Mouse (Mus musculus): Measurements from ENCODE around the gene Nlrp4a. TPM values are rescaled to one million over a fixed set of nuclear protein-coding genes. Genes with fewer than 3 reads are reported as not detected.

The Nlrp4a gene
- polyA plus RNA-seq (2017; shearing (Covaris generic)), result 0.08 TPM

GRCm38 (mm10) chr7:26434813-26435212, at the start of gene Nlrp4a:
Nlrp4a (plus strand) TSS chr7:26435113.

DNA sequence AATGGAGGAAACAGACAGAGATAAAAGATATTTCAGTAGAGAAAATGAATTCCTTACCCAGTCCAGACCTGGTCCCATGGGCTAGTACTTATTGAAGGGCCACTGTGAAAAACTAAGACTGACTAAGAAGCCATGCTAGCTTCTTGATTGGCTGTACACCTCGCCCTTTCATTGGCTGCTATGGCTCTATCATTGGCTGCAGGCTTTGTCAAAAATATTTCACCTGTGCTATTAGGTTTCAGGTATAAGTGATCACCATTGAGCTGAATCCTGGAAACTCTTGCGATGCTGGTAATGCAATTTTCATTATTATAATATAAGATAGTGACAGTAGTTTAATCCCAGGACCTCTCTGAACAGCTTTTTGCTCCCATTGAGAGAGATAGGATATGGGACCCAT, 31.3 kb upstream of the Nlrp4a start, which contains the start of gene Nlrp9c:
TSS of gene Nlrp9c (minus strand) at position 101 of the 400 bp plus-strand sequence.

Other genes with a start within 250 kb of the Nlrp4a start
- 0.06 TPM for gene Vmn1r184, start 174.8 kb upstream of the Nlrp4a start, polyA plus RNA-seq (2017; shearing (Covaris generic))
- gene Cyp2a4, start 127.9 kb upstream of the Nlrp4a start, polyA plus RNA-seq (2017; shearing (Covaris generic)), result not detected
- 0.06 TPM for gene Nlrp9c, start 31.4 kb upstream of the Nlrp4a start, polyA plus RNA-seq (2017; shearing (Covaris generic))
- gene Nlrp9a, start 99.9 kb downstream of the Nlrp4a start, polyA plus RNA-seq (2017; shearing (Covaris generic)), result not detected
- gene Vmn1r185, start 183.4 kb downstream of the Nlrp4a start, polyA plus RNA-seq (2017; shearing (Covaris generic)), result 0.07 TPM

Measured in CD4-positive, CD25-positive, alpha-beta regulatory T cell (primary cell).